Mouse (Mus musculus): Measurements from ENCODE around the gene Pik3r5.

The Pik3r5 gene

DNA sequence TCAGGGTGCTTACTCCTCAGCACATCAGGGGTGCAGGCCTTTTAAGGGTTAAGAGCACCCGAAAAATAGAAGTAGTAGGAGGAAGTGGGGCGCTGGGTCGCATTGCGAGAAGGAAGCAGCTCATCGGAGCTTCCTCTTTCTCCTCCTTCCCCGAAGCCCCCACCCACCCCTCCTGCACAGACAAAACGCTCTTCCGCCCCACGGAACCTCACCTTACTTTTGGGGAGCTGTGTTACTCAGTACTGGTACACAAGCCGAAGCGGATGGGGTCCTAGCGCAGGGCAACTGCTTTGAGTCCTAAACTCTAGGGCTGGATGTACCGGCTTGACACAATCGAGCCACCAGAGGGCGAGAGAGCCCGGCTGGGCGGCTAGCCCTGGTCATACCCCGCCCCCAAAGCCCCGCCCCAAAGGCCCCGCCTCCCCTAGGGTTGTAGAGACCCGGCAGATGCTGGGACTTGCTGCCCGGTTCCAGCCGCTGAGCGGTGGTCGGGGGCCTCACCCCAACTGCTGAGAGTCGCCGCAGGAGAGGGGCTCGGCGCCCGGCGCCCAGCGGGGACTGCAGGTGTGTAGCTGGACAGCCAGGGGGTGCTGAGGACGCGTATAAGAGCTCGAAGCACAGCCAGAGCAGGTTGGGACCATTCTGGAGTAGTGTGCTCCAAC is at the start of gene Pik3r5:
Gene Pik3r5 (plus strand): TSS at position 423 of the 662 bp plus-strand sequence.
- DNase-seq, result no peak

DNA sequence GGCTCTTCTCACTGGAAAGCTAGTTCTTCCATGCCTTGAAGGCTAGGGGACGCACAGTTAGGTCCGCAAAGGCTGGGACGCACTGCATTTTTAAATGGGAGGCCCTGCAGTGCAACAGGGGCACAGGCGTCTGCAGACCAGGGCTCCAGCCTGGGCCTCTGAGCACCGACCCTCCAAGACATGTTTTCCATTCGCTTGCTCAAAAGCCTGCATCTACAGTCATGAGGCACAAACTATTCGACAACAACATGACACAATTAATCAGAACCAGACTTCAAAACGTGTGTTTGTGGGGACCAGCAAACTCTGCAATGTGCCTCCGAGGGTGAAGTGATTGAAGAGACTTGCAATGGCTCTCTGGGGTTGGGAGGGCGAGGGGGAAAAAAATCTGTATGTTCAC is 48.4 kb upstream of the Pik3r5 start:
- no peak for DNase-seq

DNA sequence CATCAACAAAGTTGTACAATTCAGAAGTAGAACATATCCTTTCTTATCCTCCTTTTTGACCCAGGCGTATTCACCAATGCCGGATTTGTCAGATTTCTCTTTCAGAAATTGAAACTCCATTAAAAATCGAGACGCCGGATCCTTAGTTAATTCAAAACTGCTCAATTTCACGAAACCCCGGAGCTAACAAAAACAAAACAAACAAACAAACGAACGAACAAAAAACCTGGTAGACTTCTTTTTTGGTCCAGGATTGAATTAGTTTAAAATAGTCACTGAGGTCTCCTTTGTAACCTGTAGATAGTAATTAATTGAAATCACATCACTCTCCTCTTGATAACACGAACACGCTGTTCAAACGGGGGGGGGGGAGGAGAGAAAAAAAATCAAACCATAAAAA is 47.8 kb upstream of the Pik3r5 start:
- no peak for DNase-seq

DNA sequence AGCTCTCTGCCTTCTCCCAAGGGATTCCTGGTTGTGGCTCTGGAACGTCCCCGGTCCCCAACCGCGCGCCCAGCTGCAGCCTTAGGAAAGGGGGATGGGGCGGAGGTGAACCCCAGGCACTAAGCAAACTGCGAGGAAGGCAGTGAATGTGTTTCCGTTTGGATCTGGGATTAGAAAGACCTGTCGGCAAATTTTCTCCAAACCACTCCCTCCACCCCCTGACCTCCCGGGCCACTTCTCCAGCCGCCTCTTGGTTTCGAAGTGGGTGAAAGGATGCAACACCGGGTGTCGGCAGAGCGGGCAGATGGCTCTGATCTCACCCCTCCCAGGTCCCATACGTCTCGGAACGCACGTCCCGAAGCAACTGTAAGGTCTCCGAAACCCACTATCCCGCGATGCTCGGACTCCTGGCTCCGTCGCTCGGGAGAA is 47.3 kb upstream of the Pik3r5 start:
- DNase-seq, result no peak

DNA sequence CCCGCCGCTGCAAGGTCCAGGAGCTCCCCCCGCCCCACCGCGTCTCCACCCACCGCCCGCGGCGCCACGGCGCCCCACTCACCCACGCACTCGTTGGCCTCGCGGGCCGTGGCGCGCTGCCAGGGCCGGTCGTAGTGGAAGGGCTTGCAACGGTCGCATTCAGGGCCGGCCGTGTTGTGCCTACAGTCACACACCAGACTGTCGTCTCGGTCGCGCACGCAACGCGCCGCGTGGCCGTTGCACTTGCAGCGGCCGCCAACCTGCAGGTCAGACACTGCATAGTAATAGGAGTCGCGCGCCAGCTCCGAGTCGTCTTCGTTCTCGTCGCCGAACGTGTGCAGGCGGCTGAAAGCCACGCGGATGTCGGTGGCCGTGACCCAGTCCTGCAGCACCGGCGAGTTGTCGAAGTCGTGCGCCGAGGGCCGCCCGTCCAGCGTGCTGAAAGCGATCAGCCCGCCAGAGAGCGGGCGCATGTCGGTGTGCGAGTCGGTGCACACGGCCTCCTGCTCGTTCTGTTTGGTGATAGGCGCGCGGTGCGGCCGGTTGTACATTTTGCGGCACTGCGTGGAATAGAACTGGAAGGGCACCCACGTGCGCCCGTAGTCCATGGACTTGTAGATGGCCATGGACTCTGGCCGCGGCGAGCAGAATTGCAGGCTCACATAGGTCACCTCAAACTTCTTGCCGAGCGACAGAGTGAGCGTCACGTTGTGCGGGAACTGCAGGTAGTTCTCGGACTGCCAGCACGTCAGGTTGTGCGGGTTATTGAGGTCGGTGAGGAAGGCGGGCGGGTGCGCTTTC is 46.7 kb upstream of the Pik3r5 start:
- DNase-seq, result peak; percentile 23

DNA sequence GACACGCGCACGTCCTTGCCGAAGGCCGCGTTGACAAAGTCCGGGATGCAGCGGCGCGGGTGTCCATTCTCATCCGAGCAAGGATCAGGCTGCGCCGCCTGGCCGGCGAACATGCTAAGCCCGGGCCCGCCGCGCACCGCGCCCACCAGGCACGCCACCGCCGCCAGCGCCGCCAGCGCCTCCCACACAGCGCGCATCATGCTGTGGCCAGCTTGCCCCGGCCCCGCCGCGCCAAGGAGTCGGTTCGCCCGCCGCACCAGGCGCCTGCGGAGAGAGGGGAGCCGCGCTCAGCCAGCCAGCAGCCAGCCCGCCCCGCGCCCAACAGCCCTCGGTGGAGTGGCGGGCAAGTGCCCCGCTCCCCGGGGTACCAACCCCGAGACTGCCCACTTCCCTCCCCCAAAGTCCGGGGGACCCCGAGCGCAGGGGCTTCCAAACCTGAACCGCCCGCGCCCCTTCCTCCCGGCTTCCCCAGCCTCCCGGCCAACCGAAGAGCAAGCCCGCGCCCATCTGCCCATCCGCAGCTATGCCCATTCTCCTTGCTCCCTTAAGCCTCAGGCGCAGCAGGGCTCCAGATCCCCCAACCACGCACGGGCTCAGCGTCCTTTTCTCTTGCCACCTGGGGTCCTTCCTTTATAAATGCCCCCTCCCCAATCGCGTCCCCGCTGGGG is 45.9 kb upstream of the Pik3r5 start:
- no peak for DNase-seq

DNA sequence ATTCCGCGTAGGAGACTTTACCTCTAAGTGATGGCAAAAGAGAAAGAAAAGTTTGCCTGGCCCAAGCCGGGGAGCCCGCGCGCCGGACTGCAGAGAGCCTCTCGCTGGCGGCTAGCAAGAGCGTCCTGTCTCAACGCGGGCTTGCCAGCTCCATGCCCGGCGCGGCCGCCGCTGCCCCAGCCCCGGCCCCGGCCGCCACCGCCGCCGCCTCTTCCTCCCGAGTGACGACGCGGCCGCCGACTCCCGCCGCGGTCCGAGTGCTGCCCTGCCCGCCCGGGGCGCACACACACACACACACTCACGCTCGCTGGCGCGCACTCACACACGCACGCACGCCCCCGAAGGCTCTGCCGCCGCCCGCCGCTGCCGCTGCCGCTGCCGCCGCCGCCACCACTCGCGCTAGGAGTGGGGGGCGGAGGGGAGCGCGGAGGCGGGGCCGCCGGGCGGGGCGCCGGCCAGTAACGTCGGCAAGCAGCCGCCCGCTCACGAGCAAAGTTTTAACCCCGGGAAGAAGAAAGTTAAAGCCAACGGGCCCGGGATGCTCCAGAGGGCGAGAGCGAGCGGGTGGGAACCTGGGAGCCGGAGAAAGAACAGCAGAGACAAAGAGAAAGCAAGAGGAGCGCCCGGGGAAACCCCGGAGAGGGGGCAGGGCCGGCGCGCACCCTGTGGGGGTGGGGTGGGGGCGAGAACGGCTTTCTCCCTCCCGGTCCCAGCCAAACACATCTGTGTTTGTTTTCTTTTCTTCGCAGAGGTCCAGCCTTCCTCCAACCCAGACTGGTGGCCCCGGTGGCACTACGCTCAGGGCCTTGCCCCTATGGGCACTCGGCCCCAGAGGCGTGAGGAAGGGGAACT is 45.1 kb upstream of the Pik3r5 start:
- DNase-seq, result no peak

DNA sequence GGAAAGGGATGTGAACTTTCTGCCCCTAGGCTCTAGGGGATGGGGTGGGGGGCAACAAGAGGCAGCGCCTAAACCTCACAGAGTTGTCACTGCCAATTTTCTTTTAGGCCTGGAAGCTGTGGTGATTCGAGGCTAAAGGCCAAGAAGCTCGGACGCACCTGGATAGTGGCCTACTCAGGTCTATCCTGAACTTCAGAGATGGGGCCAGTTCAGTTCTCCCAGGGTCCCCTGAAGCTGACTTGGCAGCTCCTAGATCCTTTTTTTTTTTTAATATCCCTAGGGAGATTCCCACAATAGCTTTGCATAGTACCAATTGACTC is 44.5 kb upstream of the Pik3r5 start:
- DNase-seq, result no peak

DNA sequence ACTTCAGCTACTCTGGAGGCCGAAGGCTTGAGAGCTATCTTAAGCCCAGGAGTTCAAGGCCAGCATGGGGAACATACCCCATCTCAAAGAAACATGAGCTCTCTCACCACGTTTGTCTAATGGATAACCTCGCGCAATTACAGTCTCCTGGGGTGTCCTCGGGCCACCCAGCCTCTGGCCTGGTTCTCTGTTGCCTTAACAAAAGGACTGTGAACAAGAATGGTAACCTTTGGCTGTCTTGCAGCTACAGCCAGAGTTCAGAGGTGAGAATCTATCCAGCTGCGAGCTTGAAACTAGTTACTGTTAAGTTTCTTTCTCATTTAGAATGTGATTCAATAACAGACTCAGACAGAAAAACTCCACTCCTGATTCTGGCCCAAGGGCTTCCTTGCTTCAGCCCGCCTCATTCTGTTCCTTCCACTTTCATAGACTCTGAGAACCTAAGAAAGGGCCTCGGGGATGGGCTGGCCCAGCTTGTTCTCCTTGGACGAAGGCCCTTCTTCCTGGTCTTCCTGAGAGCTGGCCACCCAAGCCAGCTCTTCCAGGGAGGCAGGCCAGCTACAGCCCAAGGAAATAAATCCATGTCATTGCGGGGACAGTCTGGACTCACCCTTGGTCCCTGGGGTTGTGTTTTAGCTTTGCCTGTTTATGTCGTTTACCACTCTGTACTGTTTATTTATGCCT is 43.8 kb upstream of the Pik3r5 start:
- no peak for DNase-seq

DNA sequence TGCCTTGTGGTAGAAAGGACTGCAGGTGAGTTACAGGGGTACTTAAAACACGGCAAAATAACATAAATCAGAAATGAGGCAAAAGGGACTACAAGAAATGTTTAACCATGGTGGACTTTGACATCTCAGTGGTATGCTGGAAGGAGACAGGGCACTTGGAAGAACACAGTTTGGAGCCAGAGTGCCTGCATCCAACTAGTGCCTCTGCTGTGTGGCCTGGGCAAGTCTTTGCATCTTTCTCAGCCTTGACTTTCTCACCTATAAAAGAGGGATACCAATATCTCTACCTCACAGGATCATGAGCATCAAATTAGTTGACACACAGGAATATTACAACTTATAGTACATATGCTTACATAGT is 43.3 kb upstream of the Pik3r5 start:
- no peak for DNase-seq

DNA sequence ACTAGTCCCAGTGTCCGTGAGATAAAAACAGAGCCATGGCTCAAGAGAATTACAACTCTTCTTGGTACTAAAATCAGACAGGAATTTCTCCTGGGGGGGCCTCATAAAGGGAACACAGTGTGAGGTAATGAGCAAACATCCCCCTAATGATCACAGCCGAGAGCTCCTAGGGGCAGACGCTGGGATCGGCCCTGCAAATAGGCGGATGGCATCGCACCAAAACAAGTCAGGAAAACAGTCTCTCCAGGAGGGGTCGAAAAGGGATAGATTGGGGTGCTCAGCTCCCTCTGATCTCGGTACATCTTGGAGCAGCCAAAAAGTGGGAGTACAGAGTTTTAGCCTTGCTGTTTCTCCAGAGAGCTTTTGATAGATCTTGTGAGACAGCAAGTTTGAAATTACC is 42.3 kb upstream of the Pik3r5 start:
- no peak for DNase-seq

DNA sequence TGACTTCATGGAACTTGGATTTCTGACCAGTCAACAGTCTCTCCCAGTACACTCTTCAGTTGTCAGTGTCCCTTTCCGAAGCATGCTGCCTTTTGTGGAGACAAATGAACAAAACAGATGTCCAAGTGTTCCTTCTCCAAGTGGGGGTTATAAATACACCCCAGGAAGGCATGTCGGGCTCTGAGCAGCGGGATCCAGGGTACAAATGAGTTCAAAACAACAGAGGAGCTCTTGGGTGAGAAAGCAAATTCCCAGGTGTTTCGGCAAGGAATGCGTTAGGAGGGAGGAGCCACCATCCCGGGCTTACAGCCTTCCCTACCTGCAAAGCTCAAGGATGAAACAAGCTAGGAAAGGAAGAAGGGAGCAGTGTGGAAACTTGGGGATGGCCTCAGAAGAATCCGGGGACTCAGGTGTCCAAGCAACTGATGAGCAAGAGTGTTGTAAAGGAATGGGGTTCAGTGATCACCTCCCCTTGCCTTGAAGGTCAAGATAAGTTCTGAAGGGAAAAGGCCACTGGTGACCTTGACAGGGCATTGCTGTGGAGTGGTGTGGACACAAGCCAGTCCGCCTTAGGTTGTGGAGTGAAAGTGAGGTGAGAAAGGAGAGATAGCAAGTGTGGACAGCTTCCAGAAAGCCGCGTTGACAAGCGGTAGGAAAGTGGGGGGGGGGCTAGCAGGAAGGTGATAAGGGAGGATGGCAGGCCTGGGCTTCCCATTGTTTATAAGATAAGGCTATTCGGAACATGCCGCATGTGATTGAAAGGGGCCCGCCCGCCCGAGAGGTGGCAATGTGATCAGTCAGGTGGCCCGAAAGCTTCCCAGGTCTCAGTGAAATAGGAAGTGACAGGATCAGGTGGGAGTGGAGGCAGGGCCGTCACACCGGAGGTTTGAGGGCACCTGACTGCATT is 41.3 kb upstream of the Pik3r5 start:
- DNase-seq, result no peak

DNA sequence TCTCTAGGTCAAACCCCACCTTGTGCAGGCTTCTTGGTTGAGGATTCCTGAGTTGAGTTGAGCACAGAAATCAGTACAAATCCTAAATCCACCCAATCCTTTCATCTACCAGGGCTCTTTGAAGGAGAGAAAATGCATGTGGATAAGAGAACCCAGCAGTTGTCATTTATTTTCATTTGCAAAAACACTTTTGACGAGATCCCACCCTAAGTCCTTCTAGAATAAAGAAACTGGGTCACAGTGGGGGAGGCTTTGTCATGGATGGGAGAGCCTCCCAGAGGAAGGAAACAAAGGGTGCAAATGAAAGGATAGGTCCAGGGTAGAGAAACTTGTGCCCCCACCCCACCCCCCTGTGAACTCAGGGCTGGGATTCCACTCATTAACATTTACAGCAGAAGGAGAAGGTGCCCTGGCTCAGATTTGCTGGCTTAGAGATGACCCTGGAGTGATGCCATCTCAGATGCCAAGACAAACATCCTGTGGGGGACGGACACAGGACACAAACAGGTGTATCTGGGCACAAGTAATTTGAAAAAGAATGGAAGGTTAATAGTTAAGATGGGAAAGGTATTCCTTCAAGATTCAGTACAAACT is 37.9 kb upstream of the Pik3r5 start:
- no peak for DNase-seq

DNA sequence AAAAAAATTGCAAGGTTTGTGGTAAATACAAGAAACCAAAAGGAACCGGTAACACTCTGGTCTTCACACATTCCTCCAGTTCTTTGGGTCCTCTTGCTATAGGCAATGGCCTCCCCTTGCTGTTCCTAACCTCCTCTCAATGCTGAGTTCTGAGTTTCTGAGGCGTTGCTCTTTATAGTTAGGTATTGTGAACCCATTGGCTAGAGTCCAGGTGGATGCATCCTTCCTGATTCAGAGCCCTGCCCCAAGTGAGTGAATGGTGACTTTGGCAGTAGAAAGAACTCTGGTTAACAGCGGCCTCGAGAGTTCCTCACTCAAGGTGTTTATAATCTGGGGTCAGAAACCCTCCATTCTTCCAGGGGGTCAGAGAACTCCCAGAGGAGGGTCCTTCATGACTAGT is 37.2 kb upstream of the Pik3r5 start:
- DNase-seq, result no peak

DNA sequence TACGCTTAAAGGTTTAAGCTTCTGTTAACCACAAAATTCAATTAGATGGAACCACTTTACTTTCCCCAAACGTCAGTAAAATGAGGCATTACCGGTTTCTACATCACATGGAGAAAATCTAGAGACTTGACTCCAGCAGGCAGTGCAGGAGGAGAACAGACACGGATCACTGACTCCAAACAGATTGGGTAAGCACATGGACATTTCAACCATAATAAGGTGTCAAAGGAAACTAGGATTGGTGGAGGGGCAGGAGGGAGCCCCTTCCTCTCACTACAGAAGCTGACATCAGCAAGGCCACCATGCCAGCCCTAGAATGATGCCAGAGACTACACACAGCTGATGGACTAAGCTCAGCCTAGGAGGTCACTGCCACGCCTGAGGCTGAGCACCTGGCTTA is 36.4 kb upstream of the Pik3r5 start:
- DNase-seq, result no peak

DNA sequence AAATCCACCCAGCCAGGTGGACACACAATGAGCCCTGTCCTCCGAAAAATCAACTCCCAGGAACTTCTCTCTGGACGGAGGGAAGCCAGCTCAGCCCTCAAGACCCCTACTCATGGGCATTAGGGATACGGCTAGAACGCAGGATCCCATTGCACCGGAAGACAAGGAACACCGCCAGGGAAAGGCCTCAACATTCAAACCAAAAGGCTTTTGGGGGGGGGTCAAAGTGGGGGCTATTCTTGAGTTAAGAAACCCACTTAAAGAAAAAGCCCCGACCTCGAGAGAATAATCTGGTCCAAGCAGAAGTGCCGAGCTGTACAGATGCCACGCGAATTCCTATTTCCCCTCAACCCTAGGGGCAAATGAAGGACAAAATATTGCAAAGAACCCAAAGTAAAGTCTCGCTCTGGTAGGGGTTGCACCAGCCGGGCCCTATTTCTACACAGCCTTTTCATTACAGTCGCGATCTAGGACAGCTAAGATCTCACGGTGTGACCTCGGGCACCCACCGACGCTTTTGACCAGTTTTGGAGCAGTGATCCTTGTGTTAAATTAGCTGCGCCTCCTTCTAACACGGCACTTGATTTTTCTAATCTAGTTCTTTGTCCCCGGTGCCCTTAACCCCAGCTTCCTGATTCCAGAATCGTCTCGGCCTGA is 32.9 kb upstream of the Pik3r5 start:
- DNase-seq, result no peak

DNA sequence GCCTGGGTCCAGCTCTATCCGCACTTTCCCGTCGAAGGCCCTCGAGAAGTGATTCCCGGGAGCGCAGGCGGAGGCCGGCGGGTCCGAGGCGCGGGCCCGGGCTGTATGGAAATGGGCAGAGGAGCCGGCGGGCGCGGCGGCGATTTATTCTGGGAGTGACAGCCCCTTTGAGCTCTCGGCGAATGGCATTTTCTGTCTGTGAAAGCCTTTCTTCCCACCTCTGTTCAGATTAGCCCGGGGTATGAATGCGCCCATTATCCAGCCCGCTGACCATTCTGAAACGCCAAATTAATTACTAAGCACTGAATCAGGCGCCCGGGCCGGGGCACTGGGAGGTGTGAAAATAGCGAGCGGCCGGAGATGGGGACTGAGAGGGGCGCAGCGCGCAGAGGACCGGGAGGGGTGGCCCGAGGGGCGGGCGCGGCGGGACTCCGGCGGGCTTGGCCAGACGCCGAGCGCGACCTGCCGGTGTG is 32.3 kb upstream of the Pik3r5 start:
- no peak for DNase-seq

DNA sequence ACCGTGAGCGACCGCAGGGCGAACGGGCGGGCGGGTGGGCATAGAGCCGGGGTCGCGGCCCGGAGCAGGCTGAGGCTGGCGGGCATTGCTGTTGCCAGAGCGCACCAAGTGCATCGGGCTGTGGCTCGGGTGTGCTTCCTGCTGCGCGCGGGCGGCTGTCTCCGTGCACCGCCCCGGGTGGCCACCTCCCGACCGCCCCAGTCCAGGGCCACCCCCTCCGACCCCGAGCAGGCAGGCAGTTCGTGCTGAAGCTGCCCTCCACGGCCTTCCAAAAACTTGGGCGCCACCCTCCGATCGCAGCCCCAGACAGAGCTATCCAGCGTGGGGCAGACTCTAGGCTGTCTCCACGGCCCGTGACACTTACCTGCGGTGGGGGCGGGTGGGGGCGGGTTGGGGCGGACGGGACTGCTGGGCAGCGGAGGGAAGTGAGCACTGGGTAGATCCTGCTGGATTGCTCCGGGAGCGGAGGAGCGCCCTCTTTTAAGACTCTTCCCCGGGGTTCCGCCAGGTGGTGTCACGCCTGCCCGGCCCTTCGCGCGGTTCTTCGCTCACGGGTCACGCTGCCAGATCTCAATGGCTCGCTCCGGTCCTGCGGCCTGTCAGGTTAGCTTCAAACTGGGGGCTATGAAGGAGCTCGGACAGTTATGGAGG is 31.8 kb upstream of the Pik3r5 start:
- DNase-seq, result peak; percentile 42

DNA sequence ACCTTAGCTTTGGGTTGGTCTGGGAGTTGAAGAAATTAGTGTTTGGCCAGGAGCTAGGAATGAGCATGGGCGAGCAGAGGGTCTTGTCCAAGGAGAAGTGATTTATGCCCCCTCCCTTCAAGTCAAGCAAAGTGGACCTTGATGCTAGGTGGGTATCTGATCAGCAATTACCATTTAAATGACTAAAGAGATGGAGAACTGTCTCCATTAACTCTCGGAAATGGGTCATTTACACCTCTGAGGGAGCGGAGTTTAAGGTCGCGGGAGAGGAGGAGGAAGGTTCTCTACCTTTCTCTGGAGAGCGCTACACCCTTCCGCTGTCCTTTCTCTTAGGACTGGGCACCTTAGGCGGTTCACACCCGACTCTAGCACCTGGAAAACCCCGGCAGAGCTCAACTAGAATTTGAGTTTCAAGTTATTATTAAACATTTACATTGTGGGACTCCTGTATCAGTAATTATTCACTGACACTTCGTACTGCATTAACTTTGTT is 31.1 kb upstream of the Pik3r5 start, which contains the start of gene Ntn1:
Gene Ntn1 (minus strand): TSS at position 97 of the 493 bp plus-strand sequence.
- DNase-seq, result no peak

DNA sequence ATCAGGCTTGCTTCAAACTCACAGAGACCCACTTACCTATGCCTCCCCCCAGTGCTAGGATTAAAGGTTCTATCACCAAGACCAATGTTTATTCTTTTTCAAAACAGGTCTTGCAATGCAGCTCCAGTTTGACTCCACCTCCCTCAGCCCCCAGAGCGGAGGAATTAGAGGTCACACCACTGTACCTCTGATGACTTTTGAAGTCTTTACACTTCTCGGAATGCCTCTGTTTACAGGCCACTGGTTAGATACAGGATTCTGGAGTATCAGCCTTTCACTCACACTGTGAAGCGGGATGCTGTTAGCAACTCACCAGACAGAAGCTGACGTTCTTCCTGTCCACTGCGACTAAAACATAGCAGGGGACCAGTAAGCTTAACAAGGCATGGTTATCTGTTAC is 30.5 kb upstream of the Pik3r5 start:
- no peak for DNase-seq

All from cerebellum, adult 9-11 months (tissue).